Mouse (Mus musculus): ENCODE results near the gene Ets1. TPM values are rescaled to one million over a fixed set of nuclear protein-coding genes. Genes with fewer than 3 reads are reported as not detected.
A peak's percentile ranks its signal among the peaks of the same experiment; 100 is the strongest.

Ets1 gene
- polyA plus RNA-seq, 1 experiment: 7.7 TPM

- TF ChIP-seq POLR2A (IDR thresholded peaks at IDR 0.05; ENCODE audit: extremely low read depth, insufficient read depth, low read length) (no peak), CTCF (IDR thresholded peaks at IDR 0.05; ENCODE audit: extremely low read depth, insufficient read depth, low read length) (no peak)
- Histone ChIP-seq H3K4me3 (ENCODE audit: insufficient read depth, low read length) (no peak overlapping the region), H3K27ac (ENCODE audit: insufficient read depth, low read length) (no peak overlapping the region), H3K4me1 (ENCODE audit: control insufficient read depth, insufficient read depth, low read length) (no peaks in the 10 kb centered on the region; the same call in 1 of the 2 replicates)
These were observed 55.3 kb downstream of the Ets1 start for GRCm38 (mm10) chr9:32691151-32691925.

GRCm38 (mm10) chr9:32692944-32693343, 56.9 kb downstream of the Ets1 start:
- Histone ChIP-seq H3K27ac (ENCODE audit: insufficient read depth, low read length) (no peak overlapping the region), H3K4me3 (ENCODE audit: insufficient read depth, low read length) (no peak overlapping the region), H3K4me1 (ENCODE audit: control insufficient read depth, insufficient read depth, low read length) (no peaks in the 10 kb centered on the region; the same call in 1 of the 2 replicates)
- no peak for TF ChIP-seq POLR2A (IDR thresholded peaks at IDR 0.05; ENCODE audit: extremely low read depth, insufficient read depth, low read length)
- TF ChIP-seq CTCF (IDR thresholded peaks at IDR 0.05; ENCODE audit: extremely low read depth, insufficient read depth, low read length): no peak

GRCm38 (mm10) chr9:32693411-32693810, 57.4 kb downstream of the Ets1 start:
- H3K4me3 ChIP-seq (ENCODE audit: insufficient read depth, low read length): no peak overlapping the region
- TF ChIP-seq CTCF (IDR thresholded peaks at IDR 0.05; ENCODE audit: extremely low read depth, insufficient read depth, low read length): no peak
- no peaks in the 10 kb centered on the region; the same call in 1 of the 2 replicates for H3K4me1 ChIP-seq (ENCODE audit: control insufficient read depth, insufficient read depth, low read length)
- H3K27ac ChIP-seq (ENCODE audit: insufficient read depth, low read length): no peak overlapping the region

GRCm38 (mm10) chr9:32694111-32694824, 58.2 kb downstream of the Ets1 start:
- TF ChIP-seq POLR2A (IDR thresholded peaks at IDR 0.05; ENCODE audit: extremely low read depth, insufficient read depth, low read length) (no peak), CTCF (IDR thresholded peaks at IDR 0.05; ENCODE audit: extremely low read depth, insufficient read depth, low read length) (no peak)
- H3K4me3 ChIP-seq (ENCODE audit: insufficient read depth, low read length): no peak overlapping the region; the same call in 1 of the 2 replicates
- no peak overlapping the region for H3K27ac ChIP-seq (ENCODE audit: insufficient read depth, low read length)
- H3K4me1 ChIP-seq (ENCODE audit: control insufficient read depth, insufficient read depth, low read length): no peaks in the 10 kb centered on the region; the same call in 1 of the 2 replicates

- peak overlapping the region; percentile 62 for H3K4me3 ChIP-seq (ENCODE audit: insufficient read depth, low read length)
- H3K4me1 ChIP-seq (ENCODE audit: control insufficient read depth, insufficient read depth, low read length): no peaks in the 10 kb centered on the region; the same call in 1 of the 2 replicates
- no peak overlapping the region for H3K27ac ChIP-seq (ENCODE audit: insufficient read depth, low read length)
- no peak for TF ChIP-seq CTCF (IDR thresholded peaks at IDR 0.05; ENCODE audit: extremely low read depth, insufficient read depth, low read length)
- TF ChIP-seq POLR2A (IDR thresholded peaks at IDR 0.05; ENCODE audit: extremely low read depth, insufficient read depth, low read length): no peak
These were observed 59.0 kb downstream of the Ets1 start for GRCm38 (mm10) chr9:32694916-32695490.

- Histone ChIP-seq H3K4me1 (ENCODE audit: control insufficient read depth, insufficient read depth, low read length) (no peaks in the 10 kb centered on the region; the same call in 1 of the 2 replicates), H3K27ac (ENCODE audit: insufficient read depth, low read length) (peak overlapping the region; percentile 52; the same call in 1 of the 2 replicates), H3K4me3 (ENCODE audit: insufficient read depth, low read length) (peak overlapping the region; percentile 62)
- TF ChIP-seq CTCF (IDR thresholded peaks at IDR 0.05; ENCODE audit: extremely low read depth, insufficient read depth, low read length) (no peak), POLR2A (IDR thresholded peaks at IDR 0.05; ENCODE audit: extremely low read depth, insufficient read depth, low read length) (no peak)
These were observed 59.6 kb downstream of the Ets1 start for GRCm38 (mm10) chr9:32695492-32696190.

- TF ChIP-seq CTCF (IDR thresholded peaks at IDR 0.05; ENCODE audit: extremely low read depth, insufficient read depth, low read length): no peak
- TF ChIP-seq POLR2A (IDR thresholded peaks at IDR 0.05; ENCODE audit: extremely low read depth, insufficient read depth, low read length): no peak
- Histone ChIP-seq H3K27ac (ENCODE audit: insufficient read depth, low read length) (peak overlapping the region; percentile 52; the same call in 1 of the 2 replicates), H3K4me1 (ENCODE audit: control insufficient read depth, insufficient read depth, low read length) (no peaks in the 10 kb centered on the region; the same call in 1 of the 2 replicates), H3K4me3 (ENCODE audit: insufficient read depth, low read length) (peak overlapping the region; percentile 62)
These were observed 60.2 kb downstream of the Ets1 start for GRCm38 (mm10) chr9:32696259-32696658.

GRCm38 (mm10) chr9:32696717-32697116, 60.7 kb downstream of the Ets1 start:
- Histone ChIP-seq H3K4me1 (ENCODE audit: control insufficient read depth, insufficient read depth, low read length) (no peaks in the 10 kb centered on the region; the same call in 1 of the 2 replicates), H3K4me3 (ENCODE audit: insufficient read depth, low read length) (peak overlapping the region; percentile 62), H3K27ac (ENCODE audit: insufficient read depth, low read length) (0 out of 2 replicates have a peak overlapping the region, but pooled peaks have one; percentile 28)
- TF ChIP-seq CTCF (IDR thresholded peaks at IDR 0.05; ENCODE audit: extremely low read depth, insufficient read depth, low read length) (no peak), POLR2A (IDR thresholded peaks at IDR 0.05; ENCODE audit: extremely low read depth, insufficient read depth, low read length) (no peak)

Measured in cortical plate, adult 2 months (tissue).